Mouse (Mus musculus) liver, postnatal 0 days (tissue): ENCODE measurements around the gene Hist1h2ae. TPM values are rescaled to one million over a fixed set of nuclear protein-coding genes. Genes with fewer than 3 reads are reported as not detected.

Experiments
- ATAC-seq: fragments of 200-750 bp; cut with Nextera tagmentation; 2 replicates; pipeline ENCODE4 v1.8.0; 2017; ENCODE audit warnings: mild to moderate bottlenecking, moderate library complexity
- DNase-seq: peaks from one replicate; pipeline ENCODE4 v3.0.0-alpha.2; 2016
- H3K27ac ChIP-seq: fragments of 300-500 bp; sonication (generic); 2 replicates; pipeline ENCODE4 v1.5.1; 2014; ENCODE audit warnings: antibody characterized with exemption, moderate library complexity, mild to moderate bottlenecking, low read depth
- H3K27me3 ChIP-seq: fragments of 300-500 bp; sonication (generic); 2 replicates; pipeline ENCODE4 v1.6.1; 2014; ENCODE audit warnings: low read length, control low read depth, mixed read lengths; ENCODE audit not compliant: insufficient read depth
- H3K36me3 ChIP-seq: fragments of 300-500 bp; sonication (generic); replicated peaks from 2 replicates; pipeline ENCODE4 v1.6.1; 2014; ENCODE audit warnings: mild to moderate bottlenecking, control low read depth, low read length, moderate library complexity, mixed read lengths; ENCODE audit not compliant: insufficient read depth
- H3K4me1 ChIP-seq: fragments of 300-500 bp; sonication (generic); 2 replicates; pipeline ENCODE4 v1.6.1; 2014; ENCODE audit warnings: antibody characterized with exemption, mild to moderate bottlenecking, control low read depth; ENCODE audit not compliant: insufficient read depth
- H3K4me2 ChIP-seq: fragments of 300-500 bp; sonication (generic); 2 replicates; pipeline ENCODE4 v1.6.1; 2014; ENCODE audit warnings: low read depth, mild to moderate bottlenecking, low read length, moderate library complexity, mixed read lengths
- H3K4me3 ChIP-seq: fragments of 300-500 bp; sonication (generic); 2 replicates; pipeline ENCODE4 v1.5.1; 2014; ENCODE audit warnings: low read depth, low read length
- H3K9ac ChIP-seq: fragments of 300-500 bp; sonication (generic); replicated peaks from 2 replicates; pipeline ENCODE4 v1.6.1; 2014; ENCODE audit warnings: mild to moderate bottlenecking, moderate library complexity
- H3K9me3 ChIP-seq: fragments of 300-500 bp; sonication (generic); 2 replicates; pipeline ENCODE4 v1.6.1; 2016; ENCODE audit warnings: mild to moderate bottlenecking, control low read depth, low read length, mixed read lengths
- CTCF ChIP-seq: sonication (generic); IDR thresholded peaks from 2 replicates; pipeline ENCODE4 v1.5.1; 2016; ENCODE audit warnings: antibody characterized with exemption, low read depth
- EP300 ChIP-seq: IDR thresholded peaks from 2 replicates; pipeline ENCODE4 v1.6.1; 2016; ENCODE audit warnings: antibody characterized with exemption, low read depth, mild to moderate bottlenecking
- WGBS: fragments of 180-500 bp; shearing (Covaris S2); extraction: QIAGEN DNeasy Blood & Tissue Kit; methylation state at CpG from one replicate; pipeline ENCODE4 v1.1.7; 2014; ENCODE audit not compliant: insufficient replicate concordance; 5-methylcytosine and 5-hydroxymethylcytosine counted together
- polyA plus RNA-seq: library from polyadenylated mRNA; unstranded; fragments of >200 nt; fragmentation: Nextera tagmentation; extraction: Ambion mirVana; gene quantifications from 2 replicates; pipeline ENCODE4 v1.2.1, GENCODE M21; 2015

Hist1h2ae gene
- polyA plus RNA-seq, 1 experiment from 2014 or later = 66.0 TPM

DNA sequence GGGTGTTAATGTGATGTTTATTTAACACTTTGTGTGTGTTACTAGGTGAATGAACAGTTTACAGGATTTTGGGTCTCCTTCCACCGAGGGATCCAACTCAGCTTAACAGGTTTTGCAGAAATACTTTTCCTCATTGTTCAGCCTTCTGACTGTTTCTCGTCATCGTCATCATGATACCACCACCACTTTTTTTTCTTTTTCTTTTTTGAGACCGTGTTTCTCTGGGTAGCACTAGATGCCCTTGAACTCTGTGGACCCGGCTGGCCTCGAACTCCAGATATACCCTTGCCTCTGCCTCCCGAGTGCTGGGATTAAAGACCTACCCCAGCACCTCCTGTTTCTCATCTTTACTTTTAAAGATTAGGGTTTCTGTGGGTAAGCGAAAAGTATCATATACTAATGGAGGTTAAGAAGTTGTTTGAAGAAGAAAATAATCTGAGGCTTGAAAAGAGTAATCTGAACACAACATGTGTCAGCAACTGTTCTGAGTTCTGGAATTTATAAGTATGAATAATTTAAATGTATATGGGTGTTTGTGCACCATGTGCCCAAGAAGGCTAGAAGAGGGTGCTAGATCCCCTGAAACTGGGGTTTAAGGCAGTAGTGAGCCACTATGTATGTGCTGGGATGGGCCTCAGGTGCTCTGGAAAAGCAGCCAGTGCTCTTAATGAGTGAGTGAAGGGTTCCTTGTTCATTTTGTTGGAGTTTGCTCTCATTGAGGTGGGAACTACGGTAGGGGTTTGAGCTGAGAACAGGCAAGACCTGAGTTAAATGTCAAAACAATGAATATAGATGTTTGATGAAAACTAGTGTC, 38.6 kb downstream of the Hist1h2ae start:
- TF ChIP-seq CTCF (no peak), EP300 (no peak)
- Histone ChIP-seq H3K4me3 (peak overlapping the region; percentile 66), H3K9ac (peak overlapping the region; percentile 87), H3K27ac (peak overlapping the region; percentile 99), H3K9me3 (no peaks in the 10 kb centered on the region), H3K36me3 (no peaks in the 10 kb centered on the region), H3K4me2 (peak overlapping the region; percentile 80), H3K27me3 (no peaks in the 10 kb centered on the region), H3K4me1 (peaks cover 20% of the 10 kb centered on the region)
- peak; percentile 38 for DNase-seq
- no peak for ATAC-seq
- 16% methylated on average over 9 of the region's 9 CpGs for WGBS

DNA sequence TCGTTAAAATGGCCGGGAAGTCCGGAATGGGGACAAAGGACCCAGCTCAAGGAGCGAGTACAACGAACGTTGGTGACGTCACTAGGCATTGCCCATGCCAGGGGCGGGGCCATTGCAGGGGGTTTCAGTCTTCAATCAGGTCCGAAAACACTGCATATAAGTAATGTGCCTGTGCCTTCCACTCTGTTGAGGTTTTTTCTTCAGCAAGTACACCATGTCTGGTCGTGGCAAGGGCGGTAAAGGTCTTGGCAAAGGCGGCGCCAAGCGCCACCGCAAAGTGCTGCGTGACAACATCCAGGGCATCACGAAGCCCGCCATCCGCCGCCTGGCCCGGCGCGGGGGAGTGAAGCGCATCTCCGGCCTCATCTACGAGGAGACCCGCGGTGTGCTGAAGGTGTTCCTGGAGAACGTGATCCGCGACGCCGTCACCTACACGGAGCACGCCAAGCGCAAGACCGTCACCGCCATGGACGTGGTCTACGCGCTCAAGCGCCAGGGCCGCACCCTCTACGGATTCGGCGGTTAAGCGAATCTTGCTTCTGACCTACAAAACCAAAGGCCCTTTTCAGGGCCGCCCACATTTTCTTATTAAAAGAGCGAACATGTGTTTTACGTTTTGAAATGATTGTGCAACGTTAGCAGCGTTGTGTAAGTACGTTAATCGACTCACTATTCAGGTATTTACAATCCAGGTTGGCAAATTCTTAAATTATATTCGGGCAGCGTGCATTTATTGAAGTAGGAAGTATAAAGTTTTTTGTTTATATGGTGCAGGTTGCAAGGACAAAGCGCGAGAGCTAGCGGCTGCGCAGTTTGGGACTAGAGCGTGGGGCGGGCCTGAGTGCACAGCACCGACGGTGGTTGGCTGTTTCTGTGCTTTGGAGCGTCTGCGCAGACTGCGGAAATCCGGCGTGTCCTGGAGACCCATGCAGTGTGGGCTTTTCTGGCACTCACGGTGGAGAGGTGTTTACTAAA, 39.8 kb downstream of the Hist1h2ae start, which contains the start of gene Hist1h4h:
Hist1h4h (plus strand) TSS at position 150 of the 975 bp plus-strand sequence.
- peak within 1 kb of the TSS; percentile 99 for H3K27ac ChIP-seq
- peaks cover 19% of the 10 kb centered on the region for H3K4me1 ChIP-seq
- H3K4me2 ChIP-seq = peak within 1 kb of the TSS; percentile 80
- DNase-seq = peak; percentile 95
- H3K4me3 ChIP-seq = peak within 1 kb of the TSS; percentile 66
- no peaks in the 10 kb centered on the region for H3K9me3 ChIP-seq
- H3K36me3 ChIP-seq = no peaks in the 10 kb centered on the region
- peak; percentile 92 for TF ChIP-seq EP300
- no peak for TF ChIP-seq CTCF
- ATAC-seq = peak; percentile 60
- H3K27me3 ChIP-seq = no peaks in the 10 kb centered on the region
- H3K9ac ChIP-seq = peak within 1 kb of the TSS; percentile 87
- WGBS = under 1% methylated on average over 54 of the region's 70 CpGs

DNA sequence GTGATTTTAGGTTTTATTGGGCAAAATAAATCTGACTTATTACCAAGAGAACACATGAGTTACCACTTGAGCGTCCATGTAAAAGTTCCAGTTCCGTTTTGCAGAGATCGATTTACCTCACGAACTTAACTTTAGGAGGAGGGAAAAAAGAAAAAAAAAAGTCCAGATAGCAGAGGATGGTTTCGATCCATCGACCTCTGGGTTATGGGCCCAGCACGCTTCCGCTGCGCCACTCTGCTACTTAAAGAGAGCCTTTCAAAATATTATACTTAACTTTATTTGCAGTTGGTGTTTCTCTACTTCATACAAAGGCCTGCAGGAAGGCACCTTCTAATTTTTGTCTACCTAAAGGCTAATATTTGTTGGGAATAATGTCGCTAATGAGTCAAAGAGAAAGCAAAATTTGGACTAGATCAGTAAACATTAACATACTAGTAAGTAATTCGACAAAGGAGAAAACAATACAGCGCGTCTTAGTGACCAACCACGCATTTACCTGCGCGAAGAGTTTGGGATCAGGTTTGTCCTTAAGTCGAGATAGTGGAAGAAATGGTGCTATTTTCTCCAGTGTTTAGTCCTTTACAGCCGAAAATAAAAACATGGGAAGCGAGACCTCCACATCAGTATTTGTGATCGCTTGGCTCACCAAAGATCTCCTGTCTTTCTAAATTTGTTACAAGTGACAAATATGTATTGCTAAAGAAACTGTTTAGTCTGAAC, 40.7 kb downstream of the Hist1h2ae start:
- Histone ChIP-seq H3K9ac (peak overlapping the region; percentile 87), H3K9me3 (no peaks in the 10 kb centered on the region), H3K4me1 (peaks cover 26% of the 10 kb centered on the region), H3K27me3 (no peaks in the 10 kb centered on the region), H3K27ac (peak overlapping the region; percentile 99), H3K36me3 (no peaks in the 10 kb centered on the region), H3K4me2 (peak overlapping the region; percentile 80), H3K4me3 (peak overlapping the region; percentile 66)
- no peak for TF ChIP-seq EP300
- TF ChIP-seq CTCF = no peak
- ATAC-seq (no peak), DNase-seq (peak; percentile 74)
- under 1% methylated on average over 20 of the region's 20 CpGs for WGBS

DNA sequence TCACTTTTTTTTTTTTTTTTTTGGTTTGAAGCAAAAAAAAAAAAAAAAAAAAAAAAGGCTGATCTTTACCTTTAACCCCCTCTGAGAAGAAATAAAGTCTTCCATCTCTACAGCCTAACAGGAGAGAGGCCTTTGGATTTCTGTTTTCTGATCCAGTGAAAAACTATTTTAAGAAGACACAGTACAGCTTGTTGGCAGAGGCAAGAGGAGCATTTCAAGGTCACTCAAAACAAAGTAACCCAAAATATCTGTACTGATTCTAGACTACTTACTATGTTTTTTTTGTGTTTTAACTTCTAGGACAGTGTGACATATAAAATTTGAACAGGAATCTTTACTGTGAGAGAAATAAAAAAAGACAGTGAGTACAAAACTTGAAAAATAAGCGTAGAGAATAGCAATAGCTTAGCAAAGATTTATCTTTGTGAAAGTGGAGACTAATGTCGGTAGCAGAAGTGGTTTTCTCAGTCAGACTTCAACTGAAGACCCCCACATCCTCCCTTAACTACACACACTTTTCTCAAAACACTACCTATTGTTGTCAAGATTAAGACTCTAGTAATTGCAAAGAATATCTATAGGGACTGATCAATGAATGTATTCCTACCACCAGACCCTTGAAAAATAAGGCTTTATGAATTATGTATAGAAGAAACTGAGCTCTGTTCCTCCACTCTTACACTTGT, 41.4 kb downstream of the Hist1h2ae start:
- DNase-seq (no peak), ATAC-seq (no peak)
- peak overlapping the region; percentile 66 for H3K4me3 ChIP-seq
- peak overlapping the region; percentile 87 for H3K9ac ChIP-seq
- WGBS = 28% methylated on average over 2 of the region's 2 CpGs
- peaks cover 25% of the 10 kb centered on the region for H3K4me1 ChIP-seq
- peak overlapping the region; percentile 80 for H3K4me2 ChIP-seq
- no peak for TF ChIP-seq EP300
- TF ChIP-seq CTCF = no peak
- peak overlapping the region; percentile 99; the same call in 1 of the 2 replicates for H3K27ac ChIP-seq
- no peaks in the 10 kb centered on the region for H3K9me3 ChIP-seq
- H3K27me3 ChIP-seq = no peaks in the 10 kb centered on the region
- no peaks in the 10 kb centered on the region for H3K36me3 ChIP-seq

DNA sequence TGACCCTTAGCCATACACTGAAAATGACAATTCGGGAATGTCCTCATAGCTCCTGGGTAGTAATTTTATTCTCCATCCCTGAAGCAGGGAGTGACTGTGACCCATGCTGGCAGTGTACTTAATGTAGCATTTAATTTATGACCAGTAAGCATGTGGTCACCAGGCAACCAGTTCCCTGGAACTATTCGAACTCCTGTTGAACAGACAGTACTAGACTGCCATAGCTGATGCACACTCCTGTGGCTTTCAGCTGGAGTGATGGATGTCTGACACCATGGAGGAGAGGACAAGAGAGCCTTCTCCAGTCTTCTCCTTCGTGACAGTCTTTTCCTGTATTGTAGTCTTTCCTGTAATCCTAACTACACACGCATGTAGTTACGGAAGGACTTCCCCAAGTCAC, 42.0 kb downstream of the Hist1h2ae start:
- Histone ChIP-seq H3K4me1 (peaks cover 21% of the 10 kb centered on the region), H3K9me3 (no peaks in the 10 kb centered on the region), H3K9ac (no peak overlapping the region), H3K36me3 (no peaks in the 10 kb centered on the region), H3K4me3 (no peak overlapping the region), H3K27me3 (no peaks in the 10 kb centered on the region), H3K27ac (no peak overlapping the region), H3K4me2 (no peak overlapping the region)
- TF ChIP-seq EP300 = no peak
- TF ChIP-seq CTCF = no peak
- DNase-seq (no peak), ATAC-seq (no peak)
- 81% methylated on average over 5 of the region's 5 CpGs for WGBS
